Mouse (Mus musculus) ovary, postnatal 10 days (tissue): Measurements from ENCODE around the gene Sec22b.
A peak's percentile ranks its signal among the peaks of the same experiment; 100 is the strongest.

Experiments
- DNase-seq: peaks from one replicate; pipeline ENCODE4 v3.0.0; 2022; ENCODE audit warnings: low spot score

Gene Sec22b

DNA sequence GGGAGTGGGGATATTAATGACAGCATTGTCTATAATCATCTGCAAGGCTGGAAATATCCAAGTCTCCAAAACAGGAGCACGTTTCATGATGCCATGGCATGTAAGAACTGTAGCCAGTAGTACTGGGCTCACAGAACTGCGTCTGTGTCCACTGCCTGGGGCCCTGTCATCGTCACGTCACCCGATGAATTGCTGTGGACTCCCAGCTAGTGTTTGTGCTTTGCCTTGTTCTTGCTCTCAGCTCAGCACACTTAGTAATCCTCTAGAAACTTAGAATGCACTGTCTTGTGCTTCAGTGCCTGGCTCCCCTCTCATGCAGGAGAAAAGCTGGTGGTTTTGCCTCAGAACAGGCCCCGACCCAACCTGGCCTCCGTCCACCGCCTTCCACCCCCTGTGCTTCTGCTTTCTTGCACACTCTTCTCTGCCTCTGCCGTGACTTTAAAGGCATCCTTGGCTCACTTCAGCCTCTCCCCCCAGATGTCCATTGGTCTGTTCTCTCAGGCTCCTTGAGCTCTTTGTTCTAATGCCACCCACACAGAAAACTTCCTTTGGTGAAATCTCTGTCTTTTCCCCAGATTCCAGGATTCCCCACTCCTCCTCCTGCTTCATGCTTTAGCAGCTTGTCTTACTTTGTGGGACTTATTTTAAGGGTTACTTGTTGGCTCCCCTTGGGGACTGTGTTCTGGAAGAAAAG is 39.7 kb downstream of the Sec22b start:
- DNase-seq = no peak

DNA sequence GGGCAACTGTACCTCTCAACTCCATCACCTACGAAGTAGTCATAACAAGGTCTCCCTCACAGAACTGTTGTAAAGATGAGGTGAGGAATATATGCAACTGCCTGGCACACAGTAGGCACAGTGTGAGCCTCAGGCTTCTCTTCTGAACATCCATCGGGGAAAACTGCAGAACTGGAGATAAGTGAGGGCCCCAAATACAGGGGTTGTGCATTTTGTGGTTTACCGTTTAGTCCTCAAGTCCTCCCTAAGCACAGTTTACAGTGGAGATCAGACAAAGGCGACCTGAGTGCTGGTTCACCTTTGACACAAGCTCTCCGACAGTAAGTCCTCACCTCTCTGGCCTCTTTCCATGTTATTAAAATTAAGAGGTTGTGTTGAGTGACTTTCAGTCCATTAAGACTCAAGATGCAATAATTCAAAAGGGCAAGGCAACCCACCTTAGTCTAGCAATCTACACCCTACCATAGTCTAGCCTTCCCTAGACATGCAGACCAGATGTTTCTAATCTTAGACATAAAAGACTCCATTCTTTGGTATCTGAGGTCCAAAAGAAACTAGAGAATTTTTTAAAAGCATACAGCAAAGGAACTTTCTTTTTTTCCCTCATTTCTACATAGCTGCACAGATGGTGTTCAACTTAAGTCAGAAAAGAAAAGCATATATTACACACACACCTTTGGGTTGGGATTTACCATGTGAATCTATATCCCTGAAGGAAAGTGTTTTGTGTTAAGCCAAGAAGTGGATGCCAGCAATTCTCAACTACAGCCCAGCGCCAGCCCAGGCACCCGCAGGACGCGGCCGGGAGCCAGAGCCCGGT is 40.7 kb downstream of the Sec22b start:
- DNase-seq = no peak

DNA sequence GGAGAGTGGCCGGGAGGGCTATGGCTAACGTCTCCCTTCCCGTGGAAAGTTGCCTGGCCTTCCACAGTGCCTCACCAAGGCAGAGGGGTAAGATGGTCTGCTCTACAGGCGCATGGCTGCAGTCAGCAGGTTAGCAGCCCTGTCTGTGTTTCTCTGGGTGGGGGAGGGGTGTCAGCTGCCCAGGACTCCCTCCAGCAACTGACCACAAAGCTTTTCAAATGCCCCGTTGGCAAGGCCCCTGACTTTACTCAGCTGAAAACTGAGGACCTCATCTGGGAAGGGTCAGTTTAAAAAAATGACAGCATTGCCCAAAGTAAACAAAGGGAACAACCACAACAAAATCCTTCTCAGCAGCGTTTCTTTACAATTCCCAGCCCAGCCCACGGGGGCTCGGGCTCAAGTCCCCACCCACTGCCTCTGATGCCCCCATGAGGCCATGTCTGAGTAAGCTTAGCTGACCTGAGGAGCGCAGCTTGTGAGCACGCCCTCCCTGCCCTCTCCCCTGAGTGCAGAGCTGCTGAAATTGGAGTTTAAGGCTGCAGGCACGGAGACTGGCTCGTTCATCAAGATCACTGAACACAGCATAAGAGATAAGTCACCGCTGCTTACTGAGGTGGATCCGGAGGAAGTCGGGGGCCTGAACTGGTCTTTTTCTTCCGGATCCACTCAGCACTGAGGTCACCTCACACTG is 41.4 kb downstream of the Sec22b start:
- no peak for DNase-seq

DNA sequence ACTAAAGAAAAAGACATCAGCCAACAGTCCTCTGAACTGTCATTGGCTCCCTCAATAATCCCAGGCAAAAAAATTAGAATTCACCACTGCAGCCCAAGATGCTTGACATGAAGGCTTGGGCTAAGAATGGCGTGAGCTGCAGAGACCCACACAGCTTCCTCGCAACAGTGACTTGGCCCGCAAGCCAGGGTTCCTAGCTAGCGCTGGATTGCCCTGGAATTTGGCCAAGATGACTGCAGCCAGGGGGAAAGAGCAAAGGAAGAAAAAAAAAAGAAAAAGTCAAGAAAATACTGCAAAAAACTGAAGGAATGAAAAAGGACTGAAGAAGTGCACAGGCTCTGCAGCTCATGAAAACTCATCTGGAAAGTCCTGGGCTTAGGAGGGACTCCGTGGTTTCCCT is 43.5 kb downstream of the Sec22b start:
- no peak for DNase-seq

DNA sequence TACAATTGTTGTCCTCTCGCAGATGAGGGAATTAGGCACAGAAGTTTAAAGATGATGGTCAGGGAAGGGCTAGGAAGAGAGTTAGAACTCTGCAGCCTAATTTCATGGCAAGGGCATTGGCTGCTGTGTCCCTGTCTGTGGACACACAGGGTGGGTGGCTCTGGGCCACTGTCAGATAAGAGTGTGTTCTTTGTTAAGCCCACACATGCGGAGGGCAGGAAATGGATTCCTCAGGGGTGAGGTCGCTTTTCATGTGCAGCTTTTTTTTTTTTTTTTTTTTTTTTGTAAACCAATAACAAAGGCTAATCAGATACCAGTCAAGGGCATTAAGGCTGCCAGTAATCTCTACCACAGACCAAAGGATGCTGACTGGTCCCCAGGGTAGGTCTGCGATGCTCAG is 45.4 kb downstream of the Sec22b start:
- DNase-seq = no peak

DNA sequence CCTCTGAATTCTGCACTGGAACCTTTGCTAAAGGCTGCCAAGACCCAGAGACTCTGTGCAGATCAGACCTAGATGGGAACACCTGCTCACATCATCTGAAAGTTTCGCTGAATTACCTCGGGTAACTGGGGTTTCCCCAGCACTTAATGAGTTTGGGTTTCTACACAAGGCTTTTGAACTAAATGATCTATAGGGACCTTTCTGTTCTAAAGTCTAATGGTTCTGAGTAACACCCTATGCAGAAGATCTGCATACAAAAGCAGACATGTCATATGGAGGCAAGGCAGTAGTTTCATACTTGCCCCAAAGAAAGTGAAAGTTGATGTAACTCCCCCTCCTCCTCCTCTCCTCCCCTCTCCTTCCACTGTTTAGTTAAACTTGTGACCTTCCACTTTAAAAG is 47.5 kb downstream of the Sec22b start:
- DNase-seq = no peak

DNA sequence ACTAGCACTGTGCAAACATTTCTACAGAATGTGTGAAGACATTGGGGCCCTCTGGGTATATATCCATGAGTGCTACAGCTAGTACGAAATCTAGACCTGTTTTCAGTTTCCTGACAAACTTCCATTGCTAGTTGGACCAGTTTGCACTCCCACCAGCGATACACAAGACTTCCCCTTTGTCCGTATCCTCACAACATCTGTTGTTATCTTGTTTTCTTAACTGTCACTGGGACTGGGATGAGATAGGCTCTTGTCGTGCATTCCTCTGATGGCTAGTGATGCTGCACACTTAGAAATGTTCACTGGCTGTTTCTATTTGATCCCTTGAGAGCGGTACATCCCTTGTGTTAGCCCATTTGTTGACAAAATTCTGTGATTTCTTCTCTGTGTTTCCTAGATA is 49.0 kb downstream of the Sec22b start:
- DNase-seq = no peak

DNA sequence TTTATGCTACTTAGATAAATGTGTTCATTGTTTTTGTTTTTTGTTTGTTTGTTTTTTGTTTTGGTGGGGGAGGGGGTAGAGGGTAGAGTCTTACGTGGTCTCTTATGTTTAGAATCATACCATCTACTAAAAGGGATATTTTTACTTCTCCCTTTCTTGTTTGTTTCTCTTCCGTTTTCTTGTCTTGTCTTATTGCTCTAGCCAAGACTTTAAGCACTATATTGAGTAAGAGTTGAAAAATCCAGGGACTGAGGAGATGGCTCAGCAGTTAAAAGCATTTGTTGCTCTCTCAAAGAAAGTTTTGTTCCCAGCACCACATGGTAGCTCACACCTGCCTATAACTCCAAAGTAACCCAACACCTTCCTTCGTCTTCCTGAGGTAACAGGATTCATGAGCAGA is 50.1 kb downstream of the Sec22b start:
- no peak for DNase-seq

DNA sequence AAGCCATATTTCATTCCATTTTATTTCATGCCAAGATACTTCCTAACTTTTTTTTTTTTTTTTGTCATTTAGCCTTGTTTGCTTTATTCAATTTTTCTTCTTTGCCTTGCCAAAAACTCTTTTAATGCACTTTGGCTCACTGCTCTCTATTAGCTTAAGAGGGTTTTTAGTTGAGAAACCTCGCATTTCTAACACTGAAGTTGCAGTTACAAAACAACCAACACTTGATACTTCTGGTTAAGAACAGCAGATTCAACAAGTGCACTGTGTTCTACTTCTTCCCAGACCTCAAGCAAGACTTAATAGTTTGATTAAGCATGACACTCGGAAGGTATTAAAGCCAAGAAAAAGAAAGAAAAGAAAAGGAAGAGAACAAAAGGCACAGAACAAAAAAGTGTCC is 52.2 kb downstream of the Sec22b start:
- no peak for DNase-seq

DNA sequence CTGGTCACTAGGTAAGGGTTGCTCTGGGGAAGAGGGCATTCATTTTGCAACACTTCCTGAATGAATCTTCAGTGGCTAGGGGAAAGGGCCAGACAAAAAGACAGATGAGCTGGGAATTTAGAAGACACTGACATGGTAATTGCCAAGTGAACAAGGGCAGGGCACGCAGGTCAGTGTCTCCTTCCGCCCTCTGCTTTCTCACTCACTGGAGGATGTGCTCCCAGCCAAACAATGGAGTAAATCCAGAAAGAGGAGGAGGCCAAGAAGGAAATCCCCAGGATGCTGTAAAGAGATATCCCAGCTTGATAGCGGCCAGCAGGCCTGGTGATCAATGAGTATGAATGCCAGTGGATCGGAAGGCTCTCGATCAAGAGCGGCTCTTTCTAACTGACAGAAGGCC is 55.3 kb downstream of the Sec22b start:
- no peak for DNase-seq

DNA sequence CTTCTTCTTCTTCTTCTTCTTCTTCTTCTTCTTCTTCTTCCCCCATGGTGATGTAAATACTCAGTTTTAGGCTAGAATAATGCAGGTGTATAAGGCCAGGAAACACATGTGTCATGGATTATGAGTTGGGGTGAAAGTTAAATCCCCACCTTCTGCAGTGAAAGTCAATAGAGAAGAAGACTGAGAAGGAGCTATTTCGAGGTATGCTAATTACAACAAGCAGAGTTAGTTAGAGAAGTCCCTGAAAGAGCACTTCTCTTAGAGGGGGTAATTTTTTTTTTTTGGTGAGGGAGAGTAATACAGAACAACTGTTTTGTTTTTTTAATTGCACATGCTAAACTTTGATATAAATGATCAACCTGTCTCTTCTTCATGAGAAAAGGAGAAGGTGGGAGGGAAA is 55.9 kb downstream of the Sec22b start:
- no peak for DNase-seq

DNA sequence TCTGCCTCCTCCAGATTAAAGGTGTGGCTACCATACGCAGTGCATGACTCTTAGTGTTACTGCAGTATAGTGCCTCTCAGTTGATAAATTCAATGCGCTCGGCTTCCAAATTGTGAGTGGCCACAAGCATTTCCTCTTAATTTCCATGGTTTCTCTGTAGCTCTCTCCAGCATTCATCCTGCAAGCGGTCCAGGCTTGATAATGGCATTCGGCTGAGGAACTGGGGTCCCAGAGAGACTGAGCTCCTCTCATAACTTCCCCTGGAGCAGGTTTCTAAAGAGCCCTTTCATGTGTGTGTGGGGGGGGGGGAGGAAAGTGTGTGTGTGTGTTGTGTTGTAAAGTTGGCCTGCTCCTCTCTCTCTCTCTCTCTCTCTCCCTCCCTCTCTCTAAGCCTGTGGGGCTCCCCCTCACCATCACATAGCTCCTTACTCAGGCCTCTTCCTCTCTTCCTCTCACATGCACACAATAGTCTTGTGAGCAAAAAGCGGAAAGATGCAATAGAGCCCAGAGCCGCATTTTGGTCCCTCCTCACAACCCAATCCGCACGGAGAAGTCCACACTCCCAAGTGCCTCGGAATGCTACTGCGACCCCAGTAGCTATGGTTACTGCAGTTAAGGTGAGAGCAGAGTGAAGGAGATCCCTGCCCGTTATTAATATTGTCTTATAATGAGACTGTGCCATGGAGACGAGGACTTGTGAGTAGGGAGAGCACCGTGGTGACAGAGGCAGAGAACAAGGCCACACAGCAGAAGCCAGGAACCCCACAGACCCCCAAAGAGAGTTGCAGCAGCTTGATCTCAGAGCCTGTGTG is 60.0 kb downstream of the Sec22b start:
- no peak for DNase-seq

DNA sequence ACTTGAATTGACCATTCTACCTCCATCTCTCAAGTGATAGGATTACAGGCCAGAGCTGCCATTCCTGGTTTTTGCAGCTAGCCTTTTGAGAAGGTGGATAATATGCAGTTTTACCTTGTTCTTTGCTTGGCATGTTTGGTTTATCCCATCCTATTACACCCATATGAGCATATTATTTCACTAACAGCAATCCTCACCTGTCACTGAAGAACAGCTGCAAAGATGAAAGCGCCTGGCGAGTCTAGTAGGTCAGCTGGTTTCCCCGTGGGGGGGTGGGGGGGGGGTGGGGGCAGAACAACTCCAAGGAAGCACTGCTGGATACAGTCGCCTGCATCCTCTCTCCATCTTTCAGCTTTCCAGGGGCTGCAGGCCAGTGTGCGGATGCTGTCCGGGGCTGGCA is 61.0 kb downstream of the Sec22b start:
- DNase-seq = no peak

DNA sequence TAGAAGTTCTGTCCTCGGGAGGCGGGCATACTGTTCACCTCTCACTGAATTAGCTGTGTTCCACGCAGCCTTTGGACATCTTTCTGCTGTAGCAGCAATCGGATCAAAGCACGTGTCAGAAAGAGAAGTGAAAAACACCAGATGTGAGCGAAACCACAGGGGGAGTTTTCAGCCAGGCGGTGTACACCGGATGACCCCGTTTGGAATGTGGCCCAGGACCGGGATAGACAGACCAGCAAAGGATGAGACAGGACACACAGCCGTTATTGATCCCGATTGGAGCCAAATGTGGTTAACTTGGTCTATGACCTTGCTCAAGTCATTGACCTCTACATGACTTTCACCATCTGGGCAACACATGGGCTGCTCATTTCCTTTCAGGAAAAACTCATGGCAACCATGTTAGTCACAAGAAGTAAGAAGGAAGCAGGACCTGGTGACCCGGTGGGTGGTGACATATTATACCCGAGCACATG is 63.9 kb downstream of the Sec22b start:
- peak; percentile 20 for DNase-seq

DNA sequence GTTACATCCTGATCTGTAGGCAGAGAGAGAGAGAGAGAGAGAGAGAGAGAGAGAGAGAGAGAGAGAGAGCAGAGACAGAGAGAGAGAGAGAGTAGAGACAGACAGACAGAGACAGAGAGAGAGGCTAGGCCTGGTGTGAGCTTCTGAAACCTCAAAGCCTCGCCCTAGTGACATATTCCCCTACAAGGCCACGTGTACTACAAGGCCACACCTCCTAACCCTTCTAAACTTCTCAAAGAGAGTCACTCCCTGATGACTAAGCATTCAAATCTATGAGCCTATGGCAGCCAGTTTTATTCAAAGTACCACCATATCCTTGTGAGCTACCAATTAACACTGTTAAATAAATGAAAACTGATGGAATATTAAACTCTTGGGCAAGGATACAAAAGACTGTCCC is 66.6 kb downstream of the Sec22b start:
- DNase-seq = no peak

DNA sequence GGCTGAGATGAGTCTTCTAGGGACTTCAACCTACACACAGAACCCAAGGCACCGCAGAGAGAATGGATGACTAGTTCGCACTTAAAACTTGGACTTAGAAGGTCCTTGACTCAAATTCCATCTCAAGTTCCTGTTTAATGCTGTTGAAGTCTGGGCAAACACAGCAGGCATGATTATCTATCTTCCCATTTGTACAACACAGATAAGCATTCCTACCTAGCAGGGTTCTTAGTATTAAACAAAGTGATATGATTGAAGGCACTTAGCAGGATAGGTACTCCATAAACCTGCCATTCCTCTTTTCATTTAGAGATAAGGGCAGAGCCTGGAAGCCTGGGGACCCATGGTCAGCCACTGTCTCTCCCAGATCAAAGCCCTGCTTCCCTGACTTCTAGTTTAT is 67.2 kb downstream of the Sec22b start:
- DNase-seq = no peak

DNA sequence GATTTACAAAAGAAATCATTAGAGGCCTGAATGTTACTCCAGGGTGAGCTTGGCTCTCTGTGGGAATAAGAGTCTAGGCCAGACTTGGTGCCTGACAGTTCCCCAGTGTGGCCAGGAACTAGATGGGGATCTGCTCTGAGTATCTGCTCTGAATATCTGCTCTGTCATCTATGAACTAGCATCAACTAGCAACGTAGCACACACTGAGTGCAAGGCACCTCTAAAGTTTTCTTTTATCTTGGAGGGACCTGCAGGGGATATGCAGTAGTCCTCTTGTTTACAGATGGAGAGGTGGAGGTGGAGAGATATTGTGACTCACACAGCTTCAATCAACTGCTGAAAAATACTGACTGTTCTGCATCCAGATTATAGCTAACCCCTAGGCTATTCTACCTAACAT is 68.0 kb downstream of the Sec22b start:
- no peak for DNase-seq

DNA sequence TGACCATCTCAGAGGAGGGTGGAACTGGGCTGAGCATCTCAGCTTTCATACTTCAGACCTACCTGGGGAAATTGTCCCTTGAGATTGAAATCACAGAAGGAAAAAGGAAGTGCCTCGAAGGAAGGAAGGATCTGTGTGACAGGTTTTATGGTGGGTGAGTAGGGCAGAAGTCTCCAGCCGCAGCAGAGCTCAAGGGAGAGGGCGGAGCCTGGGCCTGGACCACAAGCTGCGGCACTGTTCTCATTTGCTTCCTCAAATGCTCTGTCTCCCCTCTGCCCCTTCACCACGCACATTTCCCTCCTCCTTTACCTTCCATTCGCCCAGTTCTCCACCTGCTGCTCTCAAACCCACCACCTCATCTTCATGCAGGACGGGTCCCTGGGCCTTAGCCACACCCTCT is 70.1 kb downstream of the Sec22b start:
- no peak for DNase-seq

DNA sequence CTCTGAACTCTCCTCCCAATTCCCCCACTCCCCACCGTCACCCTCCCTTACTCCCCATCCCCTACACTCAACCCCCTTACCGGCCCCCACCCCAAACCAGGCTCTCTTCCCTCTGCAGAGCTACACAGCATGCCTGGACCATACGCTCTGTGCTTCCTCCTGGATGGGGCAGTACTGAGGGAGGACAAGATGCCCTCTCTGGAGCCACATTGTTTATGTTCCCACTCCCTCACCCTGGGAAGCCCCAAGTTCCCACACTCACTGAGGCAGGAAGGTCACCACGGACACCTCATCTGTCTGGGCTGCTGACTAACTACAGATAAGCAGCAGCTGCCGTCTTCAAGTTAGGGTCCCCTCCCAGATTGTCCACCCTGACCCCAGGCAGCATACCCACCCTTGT is 71.2 kb downstream of the Sec22b start:
- DNase-seq = no peak

DNA sequence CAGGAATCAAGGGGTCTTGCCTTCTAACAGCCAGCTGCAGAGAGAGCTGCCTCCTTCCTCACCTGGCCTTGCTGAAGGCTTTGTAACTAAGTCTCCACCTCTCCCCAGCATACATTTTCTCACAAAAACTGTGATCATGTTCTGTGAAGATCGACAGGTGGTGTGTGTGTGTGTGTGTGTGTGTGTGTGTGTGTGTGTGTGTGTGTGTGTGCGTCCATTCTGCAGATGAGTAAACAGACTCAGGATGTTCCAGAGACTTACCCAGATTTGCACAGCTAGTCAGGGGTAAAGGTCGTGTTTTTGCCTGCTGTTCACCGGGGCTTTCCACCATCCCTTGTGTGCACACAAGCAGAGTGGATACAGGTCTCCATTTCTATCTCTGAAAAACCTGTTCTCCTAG is 71.7 kb downstream of the Sec22b start:
- no peak for DNase-seq
